Mouse (Mus musculus) layer of hippocampus, postnatal 10 days (tissue): ENCODE measurements around the gene Gm43738. TPM values are rescaled to one million over a fixed set of nuclear protein-coding genes. Genes with fewer than 3 reads are reported as not detected.

ENCODE experiments used
- DNase-seq, 2 experiments: peaks; one replicate each; pipeline ENCODE4 v3.0.0; 2021; ENCODE audit warnings: low spot score in 2 of 2
- long read RNA-seq: library from polyadenylated mRNA; stranded (forward); transcript quantifications from one replicate; pipeline ENCODE4 v2.0.0, GENCODE M21; 2023
- total RNA-seq, 2 experiments: library from RNA; stranded (reverse); gene quantifications; 2 replicates each; pipeline ENCODE4 v1.2.3; 2021

Gene Gm43738
- under 1 TPM in 1 of 2 experiments, not detected in 1; 0.18 TPM for total RNA-seq
- long read RNA-seq, partial matches to known transcripts: 0 of 7 reads
- long read RNA-seq, other reads (novel, unspliced or antisense): 7 of 7 reads

DNA sequence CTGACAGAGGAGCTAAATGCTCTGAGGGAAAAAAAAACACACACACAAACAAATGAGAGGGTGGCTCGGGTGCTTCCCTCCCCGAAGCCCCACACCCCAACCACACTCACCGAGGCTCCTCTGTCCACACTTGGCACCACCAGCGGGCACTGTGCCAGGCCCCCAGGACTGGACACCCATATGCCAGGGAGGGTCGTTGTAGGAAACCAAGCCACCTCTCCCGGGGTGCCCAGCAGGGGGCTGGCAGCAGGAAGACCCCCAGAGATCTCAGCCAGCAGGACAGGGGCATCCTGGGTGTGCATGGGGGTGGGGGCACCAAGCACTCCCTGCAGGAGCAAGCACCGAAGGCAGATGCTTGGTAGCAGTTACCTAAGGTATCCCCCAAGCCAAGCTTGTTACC, at the start of gene Gm43738:
Gm43738 (minus strand) TSS at position 289 of the 400 bp plus-strand sequence.
- DNase-seq: peak in 1 of 2 experiments; percentile 49

DNA sequence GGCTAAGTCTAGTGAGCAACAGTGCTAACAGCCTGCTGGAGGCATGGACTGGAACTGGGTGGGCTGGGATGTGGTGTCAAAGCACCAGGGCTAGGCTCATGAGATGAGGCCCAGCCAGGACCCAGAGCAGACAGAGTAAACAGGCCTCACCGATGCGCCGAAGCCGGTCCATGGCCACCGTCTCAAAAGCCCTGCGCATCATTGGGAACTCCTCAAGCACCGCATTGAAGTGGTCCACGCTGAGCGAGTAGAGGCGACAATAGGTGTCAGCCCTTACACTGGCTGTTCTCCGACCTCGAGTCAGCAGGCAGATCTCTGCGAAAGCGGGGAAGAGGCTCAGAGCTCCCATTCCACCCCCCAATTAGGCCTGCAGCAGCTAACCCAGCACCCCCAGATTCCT, 47.7 kb upstream of the Gm43738 start:
- no peak for DNase-seq

DNA sequence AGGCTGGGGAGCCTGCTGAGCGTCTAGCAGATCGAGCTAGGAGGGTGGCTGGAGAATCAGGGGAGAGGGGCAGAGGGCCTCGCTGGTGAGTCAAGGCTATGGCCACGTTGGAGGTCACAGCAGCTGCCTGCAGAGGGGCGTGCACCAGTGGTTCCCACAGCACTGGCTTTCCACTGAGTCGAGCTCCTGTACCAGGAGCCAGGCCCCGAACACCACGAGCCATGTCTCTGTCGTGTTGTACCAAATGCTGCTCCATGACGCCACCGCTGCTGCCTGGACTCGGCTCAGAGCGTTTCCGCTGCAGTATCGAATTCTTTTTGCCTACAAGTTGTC, 47.0 kb upstream of the Gm43738 start:
- DNase-seq: no peak

DNA sequence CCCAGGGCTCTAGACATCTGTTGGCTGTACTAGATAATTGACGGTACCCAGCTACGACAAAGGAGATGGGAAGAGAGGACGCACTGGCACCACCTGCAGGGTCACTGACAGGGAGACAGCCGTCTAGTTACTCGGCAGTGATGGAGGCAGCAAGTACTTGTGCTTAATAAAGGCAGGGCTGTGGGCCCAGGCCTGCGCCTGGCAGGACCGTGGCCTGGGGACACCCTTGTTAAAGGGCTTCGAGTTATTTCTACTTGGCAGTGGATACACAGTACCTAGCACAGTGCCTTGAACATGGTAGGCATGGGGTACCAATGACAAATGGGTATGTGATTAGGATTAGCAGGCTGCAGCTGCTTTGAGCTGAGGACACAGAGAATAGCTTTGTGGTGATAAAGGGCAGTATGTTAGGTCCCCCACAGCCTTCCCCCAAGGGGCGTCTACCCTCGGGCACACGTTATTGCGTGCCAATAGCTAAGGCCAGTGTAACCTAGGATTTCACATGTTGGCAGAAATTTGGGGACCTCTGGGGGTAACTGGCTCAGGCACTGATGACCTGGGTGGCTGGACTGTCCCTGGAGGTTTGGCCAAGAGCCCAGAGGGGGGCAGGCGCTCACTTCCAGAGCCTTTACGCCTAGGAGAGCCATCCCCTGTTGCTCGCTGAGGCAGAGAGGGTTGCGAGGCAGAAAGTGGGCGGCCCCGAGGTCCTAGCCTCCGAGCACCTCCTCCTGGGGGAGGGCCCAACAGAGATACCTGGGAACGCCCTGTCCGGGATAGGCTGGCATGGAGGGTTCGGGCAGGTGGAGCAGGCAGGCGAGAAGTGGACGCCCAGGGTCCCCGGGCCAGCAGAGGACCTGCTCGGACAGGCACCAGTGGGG, 46.4 kb upstream of the Gm43738 start:
- DNase-seq: no peak

DNA sequence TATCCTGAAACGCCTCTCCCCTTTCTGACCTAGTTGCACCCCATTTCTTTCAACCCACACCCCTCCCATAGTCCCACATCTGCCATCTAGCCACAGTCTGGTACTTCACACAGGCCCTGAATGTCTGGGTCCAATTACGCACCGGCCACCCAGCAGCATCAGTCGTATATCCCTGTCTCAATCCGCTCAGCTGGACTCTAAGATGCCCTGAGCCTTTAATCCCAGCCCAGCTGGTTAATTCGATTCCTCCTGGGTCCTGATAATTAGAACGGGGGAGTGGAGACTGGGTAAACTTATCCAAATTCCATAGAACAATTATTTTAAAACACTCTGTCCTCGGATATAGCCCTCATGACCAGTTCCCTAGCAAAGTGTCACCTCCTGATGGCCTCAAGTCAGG, 44.7 kb upstream of the Gm43738 start:
- DNase-seq: no peak

DNA sequence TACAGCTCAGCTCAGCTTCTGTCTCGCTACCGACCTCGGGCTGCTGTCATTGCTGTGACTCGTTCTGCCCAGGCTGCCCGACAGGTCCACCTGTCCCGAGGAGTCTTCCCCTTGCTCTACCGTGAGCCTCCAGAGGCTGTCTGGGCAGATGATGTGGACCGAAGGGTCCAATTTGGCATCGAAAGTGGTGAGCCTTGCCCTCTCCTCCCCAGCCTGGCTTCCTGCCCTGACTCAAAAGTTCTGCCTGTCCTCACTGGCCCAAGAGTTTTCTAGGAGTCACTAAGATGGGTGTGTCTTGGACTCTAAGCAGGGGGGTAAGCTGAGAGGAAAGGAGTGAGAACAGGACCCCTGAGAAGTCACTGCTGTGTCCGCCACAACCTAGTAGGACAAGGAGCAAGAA, 43.9 kb upstream of the Gm43738 start:
- no peak for DNase-seq

DNA sequence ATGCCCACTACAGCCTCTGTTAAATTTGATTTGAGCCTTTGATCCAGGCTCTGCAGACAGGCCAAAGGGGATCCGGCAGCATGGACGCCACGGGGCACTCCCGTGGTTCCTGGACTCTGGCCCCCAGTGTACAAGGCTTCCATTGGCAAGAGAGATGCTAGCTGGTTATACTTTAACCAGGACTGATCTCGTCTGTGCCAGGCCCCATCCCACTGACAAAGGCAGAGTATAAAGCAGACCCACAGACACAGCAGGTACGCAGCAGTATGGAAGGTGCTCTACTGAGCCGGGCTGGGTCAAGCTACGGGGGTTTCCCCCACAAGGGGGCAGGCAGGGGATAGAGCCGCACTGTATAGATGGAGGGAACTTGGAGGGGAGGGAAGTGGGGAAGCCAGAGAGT, 35.5 kb upstream of the Gm43738 start:
- DNase-seq: no peak

DNA sequence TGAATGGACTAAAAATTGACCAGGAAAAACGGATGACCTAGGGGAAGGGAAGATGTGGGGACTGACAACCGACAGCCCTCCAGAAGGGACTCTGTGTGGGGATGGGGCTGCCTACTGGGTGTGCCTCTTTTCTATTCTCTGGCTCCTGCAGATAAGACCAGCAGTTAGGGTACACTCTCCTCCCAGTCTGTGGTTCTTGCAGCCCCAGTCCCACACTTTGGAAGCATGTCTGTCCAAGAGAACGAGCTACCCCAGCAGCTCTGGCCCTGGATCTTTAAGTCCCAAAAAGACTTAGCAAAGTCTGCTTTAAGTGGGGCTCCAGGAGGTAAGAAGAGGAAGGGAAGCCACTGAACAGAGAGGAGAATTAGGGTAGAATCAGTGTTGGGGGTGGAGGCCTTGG, 35.1 kb upstream of the Gm43738 start, which contains the start of gene Pklr:
Pklr (plus strand) TSS at position 185 of the 400 bp plus-strand sequence.
- no peak for DNase-seq

DNA sequence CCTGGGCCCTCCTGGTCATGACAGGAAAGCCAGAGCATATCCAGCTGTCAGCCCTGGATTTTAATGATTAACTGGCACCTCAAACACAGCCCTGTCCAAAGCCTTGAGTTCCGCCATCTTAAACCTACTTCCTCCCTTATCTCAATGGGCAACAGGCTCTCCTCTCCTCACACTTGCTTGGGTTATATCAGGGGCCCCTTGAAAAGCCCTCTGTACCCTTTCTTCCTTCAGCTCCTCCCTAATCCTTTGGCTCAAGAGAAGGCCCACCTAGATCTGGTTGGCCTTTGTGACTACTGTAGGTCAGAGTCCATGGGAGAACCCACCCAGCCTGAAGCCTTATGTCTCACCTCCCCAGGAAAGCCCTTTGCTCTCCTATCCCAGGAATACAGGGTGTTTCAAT, 32.9 kb upstream of the Gm43738 start:
- DNase-seq: no peak

DNA sequence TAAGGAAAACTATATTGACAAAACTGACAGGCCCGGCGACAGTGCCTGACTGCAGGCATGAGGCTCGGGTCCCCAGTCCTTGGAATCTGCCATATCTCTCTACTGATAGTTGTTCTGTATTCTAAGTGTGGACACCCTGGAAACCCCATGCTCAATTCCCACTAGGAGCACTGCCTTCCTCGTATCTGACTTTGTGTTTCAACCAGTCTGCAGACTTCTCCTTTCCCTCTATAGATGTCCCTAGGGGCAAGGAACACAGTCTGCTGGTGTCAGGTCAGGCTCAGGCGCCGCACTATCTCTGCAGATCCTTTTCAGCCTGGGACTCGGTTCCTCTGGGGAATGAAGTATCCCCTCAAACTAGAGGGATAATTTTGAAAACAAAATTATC, 32.2 kb upstream of the Gm43738 start:
- no peak for DNase-seq

DNA sequence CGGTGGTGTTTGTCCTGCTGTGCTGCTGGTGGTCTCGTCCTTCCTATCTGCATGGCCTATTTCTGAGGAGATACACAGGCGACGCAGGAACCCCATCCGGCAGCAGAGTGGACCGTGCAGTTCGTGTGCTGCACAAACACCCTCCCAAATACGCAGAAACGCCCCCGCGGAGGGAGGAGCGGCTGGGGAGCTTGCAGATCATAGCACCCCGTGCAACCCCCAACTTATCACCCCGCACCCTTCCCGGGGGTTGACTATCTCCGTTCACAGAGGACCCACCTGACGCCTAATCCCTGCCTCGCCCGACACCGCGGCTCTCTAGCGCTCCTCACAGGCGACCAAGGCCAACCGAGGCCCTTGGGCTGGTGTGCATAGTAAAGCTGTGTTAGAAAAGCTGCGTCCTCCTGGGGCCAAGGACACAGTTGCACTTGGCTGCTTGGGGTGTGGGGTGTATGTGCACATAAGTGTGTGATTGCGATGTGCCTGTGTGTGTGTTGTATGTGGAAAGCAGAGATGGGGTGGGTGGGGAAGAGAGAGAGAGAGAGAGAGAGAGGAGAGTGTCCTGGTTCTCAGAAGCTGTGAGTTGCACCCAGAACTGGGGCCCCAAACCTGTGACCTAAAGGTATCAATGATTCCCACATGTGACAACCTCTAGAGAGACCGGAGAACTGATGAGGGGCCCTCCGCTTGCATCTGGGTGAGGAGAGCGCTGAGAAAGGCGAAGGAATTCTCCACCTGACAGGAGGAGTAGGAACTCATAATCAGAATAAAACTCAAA, 31.6 kb upstream of the Gm43738 start:
- peak; percentile 55 to 72 for DNase-seq

DNA sequence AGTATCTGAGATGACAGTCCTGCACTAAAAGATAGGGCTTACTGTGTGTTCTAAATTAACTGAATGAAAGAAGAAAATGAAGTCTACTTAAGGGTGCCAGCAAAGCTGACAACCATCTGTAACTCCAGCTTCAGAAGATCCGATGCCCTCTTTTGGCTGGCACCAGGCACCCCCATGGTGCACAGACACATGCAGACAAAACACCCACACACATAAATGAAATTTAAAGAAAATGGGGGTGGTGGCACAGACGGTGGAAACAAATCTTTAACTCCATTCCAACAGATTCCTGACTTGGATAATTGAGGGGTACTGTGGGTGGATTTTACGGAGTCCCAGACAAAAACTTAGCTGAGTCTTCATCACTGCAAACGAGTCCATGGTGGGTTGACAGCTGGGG, 30.9 kb upstream of the Gm43738 start:
- no peak for DNase-seq

DNA sequence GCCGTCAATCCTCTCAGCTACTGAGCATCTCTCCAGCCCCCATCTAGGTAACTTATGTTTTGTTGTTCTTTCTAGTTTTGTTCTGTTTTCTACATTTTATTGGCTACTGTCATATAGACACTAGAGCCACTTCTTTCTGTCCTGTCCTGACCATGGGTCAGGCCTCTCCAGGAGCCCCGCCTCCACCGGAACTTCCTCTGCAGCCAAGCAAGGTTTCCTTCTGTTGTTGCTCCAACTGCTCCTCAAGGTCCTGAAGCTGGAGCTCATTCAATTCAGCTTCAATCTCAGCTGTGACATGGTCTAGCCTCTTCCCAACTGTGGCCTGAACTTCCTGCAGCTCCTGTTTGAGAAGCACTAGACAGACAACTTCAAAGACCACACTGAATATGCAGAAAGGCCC, 29.0 kb upstream of the Gm43738 start:
- no peak for DNase-seq

DNA sequence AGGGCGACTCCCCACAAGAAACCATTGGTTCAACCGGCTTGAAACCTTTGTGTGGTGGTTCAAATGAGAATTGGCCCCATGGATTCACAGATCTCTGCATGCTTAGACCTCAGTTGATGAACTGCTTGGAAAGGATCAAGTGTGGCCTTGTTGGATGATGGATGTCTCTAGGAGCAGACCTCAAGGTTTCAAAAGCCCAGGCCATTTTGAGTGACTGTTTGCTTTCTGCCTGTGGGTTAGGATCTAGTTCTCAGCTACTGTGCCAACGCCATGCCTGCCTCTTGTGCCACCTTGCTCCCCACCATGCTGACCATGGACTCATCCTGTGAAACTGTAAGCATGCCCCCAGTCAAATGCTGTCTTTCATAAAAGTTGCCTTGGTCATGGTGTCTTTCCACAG, 25.1 kb upstream of the Gm43738 start:
- DNase-seq: no peak

DNA sequence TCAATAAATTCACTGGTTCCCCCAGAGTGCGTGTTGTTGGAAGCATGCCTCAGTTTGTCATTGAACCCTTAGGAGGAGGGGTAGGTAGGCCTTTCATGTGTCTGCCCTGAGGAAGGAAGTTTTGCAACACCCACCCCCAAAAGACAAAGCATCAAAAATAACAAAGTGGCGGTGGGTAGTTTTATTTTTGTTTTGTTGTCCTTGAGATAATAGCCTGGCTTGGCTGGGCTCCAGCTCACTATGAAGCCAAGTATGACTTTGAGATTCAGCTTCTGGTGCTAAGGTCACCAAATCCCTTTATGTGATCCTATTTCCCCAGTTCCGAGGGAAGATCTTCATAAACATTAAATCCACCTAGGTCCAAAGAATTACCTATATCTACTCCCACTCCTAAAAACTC, 23.3 kb upstream of the Gm43738 start:
- no peak for DNase-seq

DNA sequence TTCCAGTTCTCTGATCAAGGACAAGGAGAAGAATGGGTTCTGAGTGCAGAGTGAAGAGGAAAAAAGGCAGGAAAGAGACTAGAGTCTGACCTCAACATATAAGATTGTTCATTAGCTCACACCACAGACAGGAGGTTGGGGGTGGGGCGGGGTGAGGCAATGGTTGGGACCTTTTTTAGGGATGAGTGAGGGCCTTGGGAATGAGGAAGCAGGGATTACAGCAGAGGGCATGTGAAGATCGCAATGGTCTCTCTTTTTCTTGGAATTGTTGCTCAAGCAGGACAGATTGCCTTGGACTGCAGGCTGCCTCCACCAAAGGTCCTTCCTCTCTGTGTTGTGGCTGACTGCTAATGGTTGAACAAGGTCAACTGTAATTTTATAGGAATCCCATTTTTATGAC, 22.4 kb upstream of the Gm43738 start:
- DNase-seq: no peak

DNA sequence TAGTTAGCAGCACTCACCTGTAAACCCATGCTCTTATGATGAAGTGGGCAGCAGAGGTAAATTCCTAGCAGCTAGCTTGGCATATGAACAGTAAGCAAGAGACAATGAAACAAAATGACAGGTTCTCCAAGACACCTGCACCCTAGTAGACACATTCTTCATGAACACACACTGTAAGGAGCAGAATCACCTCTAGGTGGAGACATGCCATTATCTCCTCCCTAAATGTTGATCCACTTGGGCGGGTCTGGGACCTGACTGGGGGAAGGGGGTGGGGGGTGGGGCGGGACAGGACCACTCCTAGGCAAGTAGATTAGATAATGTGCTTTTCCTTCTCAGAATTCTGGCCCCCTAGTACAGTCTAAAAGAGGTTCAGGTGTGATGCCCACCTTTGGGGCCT, 14.6 kb upstream of the Gm43738 start:
- no peak for DNase-seq

DNA sequence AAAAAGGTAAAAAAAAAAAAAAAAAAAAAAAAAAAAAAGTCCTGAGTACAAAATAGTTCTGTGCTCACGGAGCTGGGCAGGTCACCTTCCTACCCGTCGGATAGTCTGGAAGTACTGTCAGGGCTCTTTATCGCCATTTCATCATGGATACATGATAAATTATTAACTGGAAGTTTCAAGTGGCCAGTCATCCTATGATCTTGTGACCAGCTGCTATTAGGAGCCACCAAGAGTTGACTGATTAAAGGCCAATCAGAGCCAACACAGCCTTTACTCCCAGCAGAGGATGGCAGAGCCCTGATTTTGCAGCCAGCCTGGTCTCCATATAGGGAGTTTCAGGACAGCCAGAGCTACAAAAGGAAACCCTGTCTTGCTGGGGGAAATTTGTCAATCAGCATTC, 12.2 kb upstream of the Gm43738 start:
- DNase-seq: no peak

DNA sequence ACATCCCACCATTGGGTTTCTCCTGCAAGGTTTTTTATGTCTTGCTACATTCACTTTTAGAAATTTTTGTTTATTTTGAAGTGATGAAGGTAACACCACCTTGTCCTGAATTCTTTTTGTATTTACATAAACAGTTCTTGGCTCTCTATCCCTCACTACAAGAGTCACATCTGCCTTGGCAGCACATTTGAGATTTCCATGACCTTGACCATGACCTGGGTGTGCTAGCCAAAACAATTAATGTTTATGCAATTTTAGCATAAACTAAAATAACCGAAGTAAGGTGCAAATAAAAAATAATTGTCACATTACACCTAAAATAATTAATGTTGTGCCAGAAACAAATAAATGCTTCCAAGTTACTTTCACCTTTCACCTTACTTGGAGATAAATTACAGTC, 7.2 kb upstream of the Gm43738 start:
- DNase-seq: no peak

DNA sequence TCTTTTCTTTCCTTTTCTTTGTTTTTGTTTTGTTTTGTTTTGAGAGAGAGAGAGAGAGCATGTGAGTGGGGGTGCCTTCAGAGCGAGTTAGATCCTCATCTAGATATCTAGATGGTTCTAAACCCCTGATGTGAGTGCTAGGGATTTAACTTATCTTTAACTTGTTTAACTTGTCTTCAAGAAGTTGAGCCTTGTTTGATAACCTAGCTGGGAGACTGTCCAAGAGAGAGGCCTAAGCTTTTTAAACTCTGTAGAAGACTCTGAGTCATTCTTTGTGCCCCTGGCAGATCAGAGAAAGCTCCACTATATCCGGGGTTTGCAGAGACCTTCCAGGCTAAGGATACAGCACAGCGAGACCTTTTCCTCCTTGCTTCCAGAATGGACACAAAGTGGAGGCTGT, 6.6 kb upstream of the Gm43738 start:
- DNase-seq: no peak

DNA sequence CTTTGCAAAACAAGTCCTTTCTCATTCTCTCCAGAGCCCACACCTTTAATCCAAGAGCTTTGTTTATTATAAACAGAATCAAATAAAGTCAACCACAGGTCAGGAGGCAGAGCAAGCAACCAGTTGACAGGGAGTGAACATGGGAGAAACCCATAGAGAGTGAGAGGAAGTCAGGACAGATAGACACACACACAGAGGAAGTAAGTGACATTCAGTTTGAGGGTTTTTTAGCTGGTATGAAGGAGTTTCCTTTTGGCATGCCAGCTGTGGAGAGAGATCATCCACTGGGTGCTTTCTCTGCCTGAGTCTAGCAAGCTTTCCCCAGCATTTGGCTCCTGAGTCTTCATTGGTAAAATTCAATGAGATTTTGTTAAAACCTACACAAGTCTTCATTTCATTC, 6.0 kb upstream of the Gm43738 start:
- DNase-seq: no peak

DNA sequence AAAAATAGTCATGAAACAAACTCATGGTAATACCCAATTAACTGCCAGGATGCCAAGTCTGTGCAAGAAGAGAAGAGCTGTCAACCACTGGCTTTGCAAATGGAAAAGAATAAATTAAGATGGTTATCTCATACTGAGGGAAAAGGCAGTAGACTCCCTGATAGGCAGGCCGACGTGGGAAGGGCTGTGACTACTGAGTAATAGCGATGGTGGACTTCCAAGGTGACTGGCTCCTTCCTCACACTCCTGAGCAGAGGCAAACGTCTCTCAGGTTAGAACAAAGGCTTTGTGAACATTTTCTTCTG, 2.3 kb upstream of the Gm43738 start:
- DNase-seq: no peak
